Mouse (Mus musculus) hindbrain, embryonic 13.5 days (tissue): ENCODE measurements at regions not wholly inside any gene's neighbourhood (a gene's known extent, or its start where the extent isn't known, plus 50 kb on each side); places are given as distances from the start of the nearest gene placed in this dataset.

ENCODE experiments used
- ATAC-seq: fragments of 200-750 bp; cut with Nextera tagmentation; 2 replicates; pipeline ENCODE4 v1.8.0; 2017; ENCODE audit warnings: moderate TSS enrichment; ENCODE audit not compliant: low FRiP score
- H3K27ac ChIP-seq: fragments of 300-500 bp; sonication (generic); 2 replicates; pipeline ENCODE4 v1.5.1; 2015; ENCODE audit warnings: inconsistent platforms, mild to moderate bottlenecking, moderate library complexity
- H3K27me3 ChIP-seq: fragments of 300-500 bp; sonication (generic); 2 replicates; pipeline ENCODE4 v1.6.1; 2015; ENCODE audit warnings: mild to moderate bottlenecking, inconsistent platforms
- H3K36me3 ChIP-seq: fragments of 300-500 bp; sonication (generic); 2 replicates; pipeline ENCODE4 v1.6.1; 2015; ENCODE audit warnings: mild to moderate bottlenecking, inconsistent platforms
- H3K4me1 ChIP-seq: fragments of 300-500 bp; sonication (generic); replicated peaks from 2 replicates; pipeline ENCODE4 v1.6.1; 2015; ENCODE audit warnings: inconsistent platforms
- H3K4me2 ChIP-seq: fragments of 300-500 bp; sonication (generic); 2 replicates; pipeline ENCODE4 v1.6.1; 2015; ENCODE audit warnings: inconsistent platforms, mild to moderate bottlenecking, moderate library complexity
- H3K4me3 ChIP-seq: fragments of 300-500 bp; sonication (generic); 2 replicates; pipeline ENCODE4 v1.5.1; 2015; ENCODE audit warnings: mild to moderate bottlenecking, inconsistent platforms
- H3K9ac ChIP-seq: fragments of 300-500 bp; sonication (generic); 2 replicates; pipeline ENCODE4 v1.6.1; 2015; ENCODE audit warnings: mild to moderate bottlenecking, inconsistent platforms
- H3K9me3 ChIP-seq: fragments of 300-500 bp; sonication (generic); 2 replicates; pipeline ENCODE4 v1.6.1; 2016; ENCODE audit warnings: inconsistent platforms
- WGBS: fragments of 180-500 bp; shearing (Covaris S2); methylation state at CpG from one replicate; pipeline ENCODE4 v1.1.7; 2015; 5-methylcytosine and 5-hydroxymethylcytosine counted together

- no peak overlapping the region for H3K4me2 ChIP-seq
- H3K4me3 ChIP-seq: no peak overlapping the region
- ATAC-seq: no peak
- H3K4me1 ChIP-seq: no peaks in the 10 kb centered on the region
- H3K27ac ChIP-seq: no peak overlapping the region
- H3K9me3 ChIP-seq: no peaks in the 10 kb centered on the region
- WGBS: 89% methylated on average over 3 of the region's 3 CpGs
- H3K9ac ChIP-seq: no peak overlapping the region
- H3K36me3 ChIP-seq: no peaks in the 10 kb centered on the region
- H3K27me3 ChIP-seq: no peaks in the 10 kb centered on the region
Measured at GRCm38 (mm10) chr10:29736677-29737076, 201.0 kb upstream of the Rspo3 start.

GRCm38 (mm10) chr10:29725319-29725718 is 189.7 kb upstream of the Rspo3 start:
- no peaks in the 10 kb centered on the region for H3K36me3 ChIP-seq
- 88% methylated on average over 3 of the region's 3 CpGs for WGBS
- H3K9ac ChIP-seq: no peak overlapping the region
- H3K27ac ChIP-seq: no peak overlapping the region
- no peaks in the 10 kb centered on the region for H3K4me1 ChIP-seq
- no peak overlapping the region for H3K4me3 ChIP-seq
- ATAC-seq: no peak
- no peaks in the 10 kb centered on the region for H3K27me3 ChIP-seq
- no peak overlapping the region for H3K4me2 ChIP-seq
- H3K9me3 ChIP-seq: no peaks in the 10 kb centered on the region

GRCm38 (mm10) chr10:29710967-29711366 is 175.3 kb upstream of the Rspo3 start:
- Histone ChIP-seq H3K9me3 (no peaks in the 10 kb centered on the region), H3K27me3 (no peaks in the 10 kb centered on the region), H3K27ac (no peak overlapping the region), H3K4me2 (no peak overlapping the region), H3K4me3 (no peak overlapping the region), H3K4me1 (no peaks in the 10 kb centered on the region), H3K9ac (no peak overlapping the region), H3K36me3 (no peaks in the 10 kb centered on the region)
- no peak for ATAC-seq
- 58% methylated on average over 1 of the region's 1 CpGs for WGBS

DNA sequence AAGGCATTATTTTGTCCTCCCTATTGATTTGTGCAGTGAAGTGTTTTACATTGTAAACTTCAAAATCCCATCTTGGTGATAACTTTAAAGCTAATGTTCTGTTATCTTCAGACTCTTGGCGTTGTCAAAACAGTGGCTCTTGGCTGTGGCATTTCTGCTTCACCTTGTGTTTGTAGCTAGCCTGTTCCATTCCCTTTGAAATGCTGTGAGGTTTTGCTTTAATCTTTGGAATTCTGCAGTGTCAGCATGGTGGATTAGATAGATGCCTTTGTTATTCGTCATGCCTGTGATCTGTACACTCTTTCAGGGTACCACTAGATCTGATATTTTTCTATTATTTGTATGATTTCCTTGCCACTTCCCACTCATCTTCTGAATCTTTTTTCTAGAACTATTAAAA is 173.0 kb upstream of the Rspo3 start:
- Histone ChIP-seq H3K9ac (no peak overlapping the region), H3K27ac (no peak overlapping the region), H3K9me3 (no peaks in the 10 kb centered on the region), H3K4me2 (no peak overlapping the region), H3K4me3 (no peak overlapping the region), H3K27me3 (no peaks in the 10 kb centered on the region), H3K36me3 (no peaks in the 10 kb centered on the region), H3K4me1 (no peaks in the 10 kb centered on the region)
- 66% methylated on average over 2 of the region's 2 CpGs for WGBS
- ATAC-seq: no peak

DNA sequence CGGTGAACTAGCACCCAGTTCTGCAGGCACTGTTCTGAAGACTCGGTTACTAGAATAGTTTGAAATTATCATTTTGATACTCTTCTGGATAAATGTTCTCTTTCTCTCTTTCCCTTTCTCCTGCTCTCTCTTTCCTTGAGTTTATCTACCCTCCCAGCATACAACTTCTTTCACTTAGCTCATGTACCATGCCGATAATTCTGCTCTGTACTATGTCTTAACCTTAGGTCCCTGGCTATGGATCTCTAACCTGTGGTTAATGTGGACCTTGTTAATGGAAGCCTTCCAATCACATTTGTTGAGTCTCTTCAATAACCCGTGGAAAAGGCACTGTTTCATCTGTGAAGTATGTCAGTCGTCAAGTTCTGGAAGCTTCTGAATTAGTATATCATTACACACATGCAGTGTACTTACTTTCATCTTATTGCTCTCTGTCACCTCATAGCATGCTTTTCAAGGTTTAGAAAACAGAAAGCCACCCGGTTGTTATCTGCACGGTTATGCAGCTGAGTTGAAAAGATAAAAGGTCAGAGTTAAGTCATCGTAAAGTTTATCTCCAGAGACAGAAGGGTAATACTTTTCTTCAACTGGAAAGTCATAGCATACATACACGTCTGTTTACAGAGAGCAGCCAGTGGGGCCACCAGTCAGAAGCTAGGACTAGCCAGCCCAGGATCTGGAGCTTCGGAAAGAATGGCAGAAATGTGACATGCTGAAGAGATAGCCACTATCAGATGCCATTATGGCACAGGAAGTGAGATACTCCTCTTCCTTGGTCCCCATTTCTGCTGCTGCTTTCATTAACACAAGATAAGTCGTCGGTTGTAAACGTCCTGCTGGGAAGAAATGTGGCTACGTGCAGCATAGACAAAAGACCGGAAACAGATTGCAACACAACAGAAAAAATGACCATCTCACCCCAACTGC is 157.6 kb upstream of the Rspo3 start:
- no peaks in the 10 kb centered on the region for H3K4me1 ChIP-seq
- ATAC-seq: no peak
- no peaks in the 10 kb centered on the region for H3K36me3 ChIP-seq
- WGBS: 81% methylated on average over 15 of the region's 15 CpGs
- no peak overlapping the region for H3K9ac ChIP-seq
- H3K4me3 ChIP-seq: no peak overlapping the region
- no peak overlapping the region for H3K27ac ChIP-seq
- no peaks in the 10 kb centered on the region for H3K9me3 ChIP-seq
- H3K4me2 ChIP-seq: no peak overlapping the region
- H3K27me3 ChIP-seq: no peaks in the 10 kb centered on the region

DNA sequence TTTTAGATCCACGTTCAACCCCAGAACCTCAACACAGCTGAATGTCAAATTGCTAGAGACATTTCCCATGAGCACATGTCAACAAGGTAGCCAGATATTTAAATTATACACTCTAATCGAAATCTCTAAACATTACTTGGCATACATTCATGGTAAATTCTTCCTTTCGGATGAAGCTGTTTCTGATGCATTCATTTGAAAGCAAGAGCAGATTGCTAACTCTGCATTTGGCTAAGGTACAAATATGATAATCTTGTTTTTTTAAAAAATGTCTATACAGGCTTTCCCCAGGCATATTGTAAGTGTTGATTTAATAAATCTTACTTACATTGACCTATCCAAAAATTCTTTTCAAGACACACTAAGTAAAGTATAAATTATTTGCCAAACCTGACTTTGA is 153.9 kb upstream of the Rspo3 start:
- Histone ChIP-seq H3K36me3 (no peaks in the 10 kb centered on the region), H3K27ac (no peak overlapping the region), H3K4me2 (no peak overlapping the region), H3K27me3 (no peaks in the 10 kb centered on the region), H3K4me3 (no peak overlapping the region), H3K4me1 (no peaks in the 10 kb centered on the region), H3K9me3 (no peaks in the 10 kb centered on the region), H3K9ac (no peak overlapping the region)
- 88% methylated on average over 3 of the region's 3 CpGs for WGBS
- ATAC-seq: no peak

GRCm38 (mm10) chr10:29686982-29687381 is 151.3 kb upstream of the Rspo3 start:
- Histone ChIP-seq H3K4me2 (no peak overlapping the region), H3K27me3 (no peaks in the 10 kb centered on the region), H3K9ac (no peak overlapping the region), H3K36me3 (no peaks in the 10 kb centered on the region), H3K27ac (no peak overlapping the region), H3K4me1 (no peaks in the 10 kb centered on the region), H3K4me3 (no peak overlapping the region), H3K9me3 (no peaks in the 10 kb centered on the region)
- no peak for ATAC-seq
- 60% methylated on average over 5 of the region's 5 CpGs for WGBS

- no peaks in the 10 kb centered on the region for H3K4me1 ChIP-seq
- H3K9me3 ChIP-seq: no peaks in the 10 kb centered on the region
- H3K36me3 ChIP-seq: no peaks in the 10 kb centered on the region
- no peaks in the 10 kb centered on the region for H3K27me3 ChIP-seq
- 0 out of 2 replicates have a peak, but pooled peaks have one; percentile 49 for ATAC-seq
- no peak overlapping the region for H3K27ac ChIP-seq
- H3K9ac ChIP-seq: no peak overlapping the region
- H3K4me3 ChIP-seq: no peak overlapping the region
- 44% methylated on average over 3 of the region's 3 CpGs for WGBS
- no peak overlapping the region for H3K4me2 ChIP-seq
Measured at GRCm38 (mm10) chr10:29674377-29674776, 138.7 kb upstream of the Rspo3 start.

- Histone ChIP-seq H3K4me3 (no peak overlapping the region), H3K4me1 (no peaks in the 10 kb centered on the region), H3K9me3 (no peaks in the 10 kb centered on the region), H3K36me3 (no peaks in the 10 kb centered on the region), H3K27ac (no peak overlapping the region), H3K9ac (no peak overlapping the region), H3K4me2 (no peak overlapping the region), H3K27me3 (no peaks in the 10 kb centered on the region)
- WGBS: 64% methylated on average over 1 of the region's 1 CpGs
- ATAC-seq: no peak
Measured at GRCm38 (mm10) chr10:29661752-29662151, 126.1 kb upstream of the Rspo3 start.

GRCm38 (mm10) chr10:29640249-29640648 is 104.6 kb upstream of the Rspo3 start:
- Histone ChIP-seq H3K4me1 (no peaks in the 10 kb centered on the region), H3K9ac (no peak overlapping the region), H3K27me3 (no peaks in the 10 kb centered on the region), H3K27ac (no peak overlapping the region), H3K36me3 (no peaks in the 10 kb centered on the region), H3K4me2 (no peak overlapping the region), H3K9me3 (no peaks in the 10 kb centered on the region), H3K4me3 (no peak overlapping the region)
- WGBS: 81% methylated on average over 1 of the region's 1 CpGs
- ATAC-seq: no peak

GRCm38 (mm10) chr10:29635828-29636227 is 100.2 kb upstream of the Rspo3 start:
- H3K4me2 ChIP-seq: no peak overlapping the region
- ATAC-seq: no peak
- no peak overlapping the region for H3K9ac ChIP-seq
- WGBS: 56% methylated on average over 5 of the region's 5 CpGs
- H3K4me3 ChIP-seq: no peak overlapping the region
- H3K4me1 ChIP-seq: no peaks in the 10 kb centered on the region
- no peaks in the 10 kb centered on the region for H3K9me3 ChIP-seq
- no peak overlapping the region for H3K27ac ChIP-seq
- no peaks in the 10 kb centered on the region for H3K27me3 ChIP-seq
- H3K36me3 ChIP-seq: no peaks in the 10 kb centered on the region

GRCm38 (mm10) chr10:29595455-29595854 is 59.8 kb upstream of the Rspo3 start:
- no peak for ATAC-seq
- H3K4me1 ChIP-seq: no peaks in the 10 kb centered on the region
- H3K9ac ChIP-seq: no peak overlapping the region

GRCm38 (mm10) chr10:29594969-29595368 is 59.3 kb upstream of the Rspo3 start:
- ATAC-seq: no peak

More at GRCm38 (mm10) chr10:29595455-29595854, 59.8 kb upstream of the Rspo3 start:
- no peak overlapping the region for H3K4me2 ChIP-seq
- 54% methylated on average over 4 of the region's 4 CpGs for WGBS
- no peaks in the 10 kb centered on the region for H3K36me3 ChIP-seq
- H3K4me3 ChIP-seq: no peak overlapping the region
- H3K9me3 ChIP-seq: no peaks in the 10 kb centered on the region
- H3K27ac ChIP-seq: no peak overlapping the region
- no peaks in the 10 kb centered on the region for H3K27me3 ChIP-seq

More at GRCm38 (mm10) chr10:29594969-29595368, 59.3 kb upstream of the Rspo3 start:
- no peaks in the 10 kb centered on the region for H3K27me3 ChIP-seq
- H3K4me1 ChIP-seq: no peaks in the 10 kb centered on the region
- H3K27ac ChIP-seq: no peak overlapping the region
- no peaks in the 10 kb centered on the region for H3K9me3 ChIP-seq
- H3K36me3 ChIP-seq: no peaks in the 10 kb centered on the region
- WGBS: 69% methylated on average over 1 of the region's 1 CpGs
- H3K9ac ChIP-seq: no peak overlapping the region
- no peak overlapping the region for H3K4me2 ChIP-seq
- H3K4me3 ChIP-seq: no peak overlapping the region
